In the genomic region with DNA sequence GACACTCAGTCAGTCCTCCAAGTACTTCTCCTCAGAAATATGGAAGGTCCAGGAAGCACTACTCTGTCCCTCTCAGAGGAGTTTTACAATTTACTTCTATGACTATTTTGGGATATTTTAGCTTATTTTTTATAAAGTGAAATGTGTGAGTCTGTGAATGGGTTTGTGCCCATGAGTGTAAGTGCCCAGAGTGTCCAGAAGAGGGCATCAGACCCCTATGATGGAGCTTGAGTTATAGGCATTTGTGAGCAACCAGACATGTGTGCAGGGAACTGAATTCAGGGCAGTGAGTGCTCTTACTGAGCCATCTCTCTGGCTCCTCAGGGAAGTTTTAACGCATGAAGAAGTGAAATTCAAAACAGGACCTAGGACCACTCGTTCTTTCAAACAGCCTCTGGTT, we compare ENCODE assay signal across 2 mouse cellular contexts.
A peak's percentile ranks its signal among the peaks of the same experiment; 100 is the strongest.
TF ChIP-seq lines count a peak whose summit lies in the region.

No protein-coding gene starts in this region.

TF ChIP-seq in CH12.LX, 34 proteins besides CTCF, POLR2A, EP300 and RAD21:
- TF ChIP-seq TCF12 (IDR thresholded peaks at IDR 0.05; ENCODE audit: low read depth, low read length) (no peak), SMC3 (IDR thresholded peaks at IDR 0.05; ENCODE audit: low read depth, low read length) (peak; percentile 36), CHD1 (IDR thresholded peaks at IDR 0.05; ENCODE audit: low read depth, low read length) (no peak), ZKSCAN1 (IDR thresholded peaks at IDR 0.05; ENCODE audit: borderline replicate concordance, low read depth, low read length) (no peak)

TF ChIP-seq in ES-E14, 5 proteins besides CTCF, POLR2A, EP300 and RAD21:
- TF ChIP-seq HCFC1 (IDR thresholded peaks at IDR 0.05; ENCODE audit: borderline replicate concordance, insufficient read depth, low read length), result no peak
- TF ChIP-seq ZNF384 (IDR thresholded peaks at IDR 0.05; ENCODE audit: low read depth, low read length), result no peak
- TF ChIP-seq ZC3H11A (IDR thresholded peaks at IDR 0.05; ENCODE audit: borderline replicate concordance, low read depth, low read length), result peak; percentile 81
